Mouse (Mus musculus) liver, adult 2 months (tissue): ENCODE data around the gene Pisd.
"Not testable (repeated sequence)": the region's sequence is repeated elsewhere in the genome, so short reads cannot be mapped to it uniquely, and the experiment has no call there.

Experiments
- CTCF ChIP-seq: fragments of 200-500 bp; IDR thresholded peaks from 2 replicates; pipeline ENCODE4 v1.5.1; 2011; ENCODE audit warnings: low read depth, low read length, control low read depth
- POLR2A ChIP-seq: fragments of 200-500 bp; IDR thresholded peaks from 2 replicates; pipeline ENCODE4 v1.6.1; 2011; ENCODE audit warnings: low read length, control low read depth; ENCODE audit not compliant: insufficient read depth; ENCODE audit errors: extremely low read depth

GRCm38 (mm10) chr5:32733892-32734291 is 51.6 kb downstream of the Pisd start:
- TF ChIP-seq POLR2A, CTCF: not testable (repeated sequence)
